Mouse (Mus musculus) neural tube, embryonic 13.5 days (tissue): ENCODE measurements around the gene Olfml2a. TPM values are rescaled to one million over a fixed set of nuclear protein-coding genes. Genes with fewer than 3 reads are reported as not detected.

ENCODE experiments used
- ATAC-seq: fragments of 200-750 bp; cut with Nextera tagmentation; 2 replicates; pipeline ENCODE4 v1.8.0; 2017; ENCODE audit warnings: low read depth, mild to moderate bottlenecking, moderate TSS enrichment, moderate library complexity
- H3K27ac ChIP-seq: fragments of 300-500 bp; sonication (generic); replicated peaks from 2 replicates; pipeline ENCODE4 v1.5.1; 2015; ENCODE audit warnings: moderate library complexity, mild to moderate bottlenecking, inconsistent platforms
- H3K27me3 ChIP-seq: fragments of 300-500 bp; sonication (generic); 2 replicates; pipeline ENCODE4 v1.6.1; 2015; ENCODE audit warnings: mild to moderate bottlenecking, inconsistent platforms
- H3K36me3 ChIP-seq: fragments of 300-500 bp; sonication (generic); 2 replicates; pipeline ENCODE4 v1.6.1; 2015; ENCODE audit warnings: mild to moderate bottlenecking, inconsistent platforms
- H3K4me1 ChIP-seq: fragments of 300-500 bp; sonication (generic); replicated peaks from 2 replicates; pipeline ENCODE4 v1.6.1; 2015; ENCODE audit warnings: inconsistent platforms
- H3K4me2 ChIP-seq: fragments of 300-500 bp; sonication (generic); 2 replicates; pipeline ENCODE4 v1.6.1; 2015; ENCODE audit warnings: inconsistent platforms, mild to moderate bottlenecking, moderate library complexity
- H3K4me3 ChIP-seq: fragments of 300-500 bp; sonication (generic); 2 replicates; pipeline ENCODE4 v1.5.1; 2015; ENCODE audit warnings: mild to moderate bottlenecking, inconsistent platforms
- H3K9ac ChIP-seq: fragments of 300-500 bp; sonication (generic); 2 replicates; pipeline ENCODE4 v1.6.1; 2015; ENCODE audit warnings: moderate library complexity, mild to moderate bottlenecking, inconsistent platforms
- H3K9me3 ChIP-seq: fragments of 300-500 bp; sonication (generic); 2 replicates; pipeline ENCODE4 v1.6.1; 2016; ENCODE audit warnings: inconsistent platforms
- WGBS: fragments of 180-500 bp; shearing (Covaris S2); methylation state at CpG from one replicate; pipeline ENCODE4 v1.1.7; 2015; 5-methylcytosine and 5-hydroxymethylcytosine counted together
- polyA plus RNA-seq: library from polyadenylated mRNA; unstranded; fragments of >200 nt; fragmentation: Nextera tagmentation; extraction: Ambion mirVana; gene quantifications from 2 replicates; pipeline ENCODE4 v1.2.1, GENCODE M21; 2015

The Olfml2a gene
- polyA plus RNA-seq, 1 experiment from 2014 or later: 14.6 TPM

DNA sequence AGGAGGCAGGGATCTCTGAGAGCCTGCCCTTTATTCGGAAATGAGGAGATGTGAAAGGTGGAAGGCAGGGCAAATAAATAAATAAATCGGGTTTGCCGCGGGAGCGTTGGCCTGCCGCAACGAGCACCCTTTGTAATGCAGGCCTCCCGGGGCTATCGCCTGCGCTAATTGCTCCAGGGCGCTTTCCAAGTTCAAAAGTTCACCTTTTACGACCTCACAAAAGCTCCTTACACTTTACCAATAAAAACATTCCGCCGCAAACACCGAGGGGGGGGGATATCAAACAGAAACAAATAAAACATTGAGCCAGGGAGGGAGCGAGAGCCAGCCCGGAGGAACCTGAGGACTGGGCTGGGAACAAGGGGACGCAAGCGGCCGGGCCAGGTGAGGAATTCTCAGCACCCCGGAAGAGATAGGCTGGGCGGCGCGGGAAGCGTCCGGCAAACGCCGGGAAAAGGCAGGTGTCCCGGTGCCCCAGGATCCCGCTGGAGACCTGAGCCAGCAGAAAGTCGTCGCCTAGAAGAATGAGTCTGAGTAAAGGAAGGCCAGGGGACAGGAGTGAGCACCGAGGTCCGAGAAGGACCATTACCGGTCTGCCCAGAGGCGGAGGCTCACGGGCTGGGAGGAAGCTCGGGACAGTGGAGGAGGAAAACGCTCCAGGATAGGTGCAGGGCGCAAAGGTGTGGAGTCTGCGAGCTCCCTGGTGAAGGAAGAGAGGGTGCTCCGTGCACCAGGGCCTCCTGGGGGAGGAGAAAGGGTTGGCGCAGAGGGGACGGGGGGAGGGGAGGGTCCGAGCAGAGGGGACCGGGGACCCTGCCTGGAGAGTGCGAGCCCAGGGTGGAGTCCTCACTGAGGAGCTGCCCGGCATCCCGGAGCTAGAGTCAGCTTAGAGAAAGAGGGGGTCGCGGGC, 6.4 kb upstream of the Olfml2a start:
- Histone ChIP-seq H3K9me3 (no peaks in the 10 kb centered on the region), H3K4me3 (peak overlapping the region; percentile 97), H3K36me3 (no peaks in the 10 kb centered on the region), H3K27ac (peak overlapping the region; percentile 81), H3K4me1 (peaks cover 33% of the 10 kb centered on the region), H3K9ac (peak overlapping the region; percentile 89), H3K4me2 (peak overlapping the region; percentile 78), H3K27me3 (no peaks in the 10 kb centered on the region)
- under 1% methylated on average over 49 of the region's 51 CpGs for WGBS
- peak; percentile 79 for ATAC-seq

DNA sequence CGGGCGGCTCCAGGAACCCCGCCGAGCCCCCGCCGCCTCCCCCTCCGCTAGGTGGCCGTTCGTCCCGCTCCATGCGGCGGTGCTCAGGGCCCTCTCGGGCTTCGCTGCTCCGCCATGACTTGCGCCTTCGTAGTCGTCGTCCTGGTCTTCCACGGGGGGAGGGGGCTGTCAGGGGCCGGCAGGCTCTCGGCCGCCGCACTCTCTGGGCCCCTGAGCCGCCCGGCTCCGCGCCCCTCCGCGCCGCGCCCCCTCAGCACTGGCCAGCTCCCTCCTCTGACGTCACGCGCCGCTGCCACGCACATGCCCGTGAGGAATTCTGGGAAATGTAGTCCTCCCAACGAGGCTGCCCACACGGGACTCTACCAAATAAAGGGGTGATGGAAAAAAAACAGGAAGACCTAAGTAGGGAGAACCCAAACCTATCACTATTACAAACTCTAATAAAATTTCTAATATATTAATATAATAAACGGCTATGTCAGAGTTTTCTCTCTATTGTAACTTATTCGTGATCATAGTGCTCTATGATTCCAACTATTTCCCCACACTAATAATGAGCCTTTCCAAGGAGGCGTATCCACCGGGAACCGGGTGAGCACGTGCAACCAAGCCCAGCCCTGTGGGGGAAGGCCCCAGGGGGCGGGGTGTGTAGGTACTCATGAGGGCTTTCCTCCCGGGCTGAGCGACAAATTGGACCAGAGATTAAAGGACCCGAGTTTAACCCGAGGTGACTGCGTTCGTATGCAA, 5.5 kb upstream of the Olfml2a start:
- peak; percentile 92 for ATAC-seq
- Histone ChIP-seq H3K36me3 (no peaks in the 10 kb centered on the region), H3K9me3 (no peaks in the 10 kb centered on the region), H3K4me3 (peak overlapping the region; percentile 97), H3K27ac (peak overlapping the region; percentile 81), H3K9ac (peak overlapping the region; percentile 89), H3K27me3 (no peaks in the 10 kb centered on the region), H3K4me1 (peaks cover 32% of the 10 kb centered on the region), H3K4me2 (peak overlapping the region; percentile 78)
- under 1% methylated on average over 45 of the region's 53 CpGs for WGBS

DNA sequence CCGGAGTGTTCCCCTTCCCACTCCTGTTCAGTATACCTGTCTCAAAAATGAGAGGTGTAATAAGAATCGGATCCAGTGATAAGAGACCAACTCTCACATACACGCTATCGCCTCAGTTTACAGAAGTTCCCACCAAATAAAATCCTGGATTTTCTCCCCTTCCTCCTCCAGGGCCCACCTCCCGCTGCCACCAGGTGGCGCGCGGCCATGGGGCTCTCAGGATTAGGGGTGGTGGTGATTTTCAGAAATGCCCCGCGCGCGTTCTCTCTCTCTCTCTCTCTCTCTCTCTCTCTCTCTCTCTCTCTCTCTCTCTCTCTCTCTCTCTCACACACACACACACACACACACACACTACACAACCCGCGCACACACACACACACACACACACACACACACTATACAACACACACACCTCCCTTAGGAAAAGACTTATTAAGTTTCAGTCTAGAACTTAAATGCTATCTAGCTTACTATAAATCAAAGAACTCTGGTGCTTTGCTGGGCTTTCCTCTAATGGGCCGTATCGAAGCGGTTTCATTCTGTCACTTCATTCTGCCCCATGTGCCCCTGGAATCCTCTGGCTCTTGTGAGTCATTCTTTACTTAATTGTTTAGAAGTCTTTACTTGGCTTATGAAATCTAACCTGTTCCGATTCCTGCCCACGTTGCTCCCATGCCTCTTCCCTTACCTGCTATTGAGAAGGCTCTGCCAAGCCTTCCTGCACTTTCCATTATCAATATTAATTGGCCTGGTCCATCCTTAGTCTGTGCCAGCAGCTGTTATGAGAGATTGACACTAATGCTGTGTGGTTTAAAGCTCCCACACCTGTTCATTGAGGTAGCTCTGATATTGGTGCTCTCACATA, 4.4 kb upstream of the Olfml2a start, which contains the start of gene Nr6a1:
Nr6a1 (minus strand) TSS at position 574 of the 865 bp plus-strand sequence.
- 8% methylated on average over 19 of the region's 19 CpGs for WGBS
- H3K9ac ChIP-seq: peak within 1 kb of the TSS; percentile 54
- ATAC-seq: peak; percentile 46

DNA sequence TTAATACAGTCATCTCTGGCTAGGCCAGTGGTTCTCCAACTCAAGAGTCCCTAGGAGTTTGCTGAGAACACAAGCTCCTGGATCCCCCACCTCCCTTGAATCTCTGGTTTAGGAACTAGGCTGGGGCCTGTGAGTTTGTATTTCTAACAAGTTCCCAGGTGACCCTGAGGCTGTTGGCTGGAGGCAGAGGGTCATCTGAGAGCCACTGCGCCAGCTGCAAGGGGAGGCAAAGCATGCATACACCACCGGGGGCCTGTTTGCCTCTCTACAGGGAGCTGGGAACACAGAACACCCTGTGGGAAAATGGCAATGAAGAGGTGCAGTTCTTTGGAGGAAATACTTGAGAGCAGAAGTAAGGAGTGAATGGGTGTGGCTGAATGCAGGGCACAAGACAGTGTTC, 1.5 kb upstream of the Olfml2a start:
- WGBS: 51% methylated on average over 2 of the region's 2 CpGs

More for the DNA sequence above, 4.4 kb upstream of the Olfml2a start, which contains the start of gene Nr6a1:
- no peaks in the 10 kb centered on the region for H3K9me3 ChIP-seq
- no peaks in the 10 kb centered on the region for H3K27me3 ChIP-seq
- peak within 1 kb of the TSS; percentile 97 for H3K4me3 ChIP-seq
- no peak within 1 kb of the TSS for H3K27ac ChIP-seq
- H3K36me3 ChIP-seq: no peaks in the 10 kb centered on the region
- H3K4me2 ChIP-seq: peak within 1 kb of the TSS; percentile 78
- H3K4me1 ChIP-seq: peaks cover 35% of the 10 kb centered on the region

DNA sequence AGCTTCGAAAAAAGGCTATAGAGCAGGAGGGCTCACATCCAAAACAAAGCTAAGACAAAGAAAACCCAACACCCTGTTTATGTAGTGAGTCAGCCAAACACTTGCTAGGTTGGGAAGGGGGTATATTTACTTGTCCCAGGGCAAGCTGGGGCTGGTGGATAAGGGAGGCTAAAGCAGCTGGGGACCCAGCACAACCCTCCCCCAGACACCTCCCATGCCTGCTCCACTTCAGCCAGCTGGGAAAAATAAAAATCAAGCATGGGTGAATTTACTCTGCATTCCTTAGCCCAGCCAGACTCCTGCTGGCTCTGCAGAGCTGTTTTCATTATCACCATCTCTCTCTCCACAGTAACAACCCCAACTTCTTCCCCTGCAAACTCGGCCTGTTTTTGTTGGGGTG, 2.2 kb downstream of the Olfml2a start:
- Histone ChIP-seq H3K36me3 (no peaks in the 10 kb centered on the region), H3K9ac (peak overlapping the region; percentile 22; the same call in 1 of the 2 replicates), H3K4me1 (peaks cover 27% of the 10 kb centered on the region), H3K27me3 (no peaks in the 10 kb centered on the region), H3K9me3 (no peaks in the 10 kb centered on the region), H3K4me2 (peak overlapping the region; percentile 80), H3K27ac (peak overlapping the region; percentile 19; the same call in 1 of the 2 replicates), H3K4me3 (0 out of 2 replicates have a peak overlapping the region, but pooled peaks have one; percentile 3)
- WGBS: 21% methylated on average over 2 of the region's 2 CpGs
- ATAC-seq: no peak

More for the DNA sequence above, 1.5 kb upstream of the Olfml2a start:
- no peak for ATAC-seq
- H3K9me3 ChIP-seq: no peaks in the 10 kb centered on the region
- no peak overlapping the region for H3K9ac ChIP-seq
- peaks cover 31% of the 10 kb centered on the region for H3K4me1 ChIP-seq
- no peaks in the 10 kb centered on the region for H3K36me3 ChIP-seq
- no peak overlapping the region for H3K27ac ChIP-seq
- H3K27me3 ChIP-seq: no peaks in the 10 kb centered on the region
- H3K4me2 ChIP-seq: no peak overlapping the region
- H3K4me3 ChIP-seq: no peak overlapping the region

DNA sequence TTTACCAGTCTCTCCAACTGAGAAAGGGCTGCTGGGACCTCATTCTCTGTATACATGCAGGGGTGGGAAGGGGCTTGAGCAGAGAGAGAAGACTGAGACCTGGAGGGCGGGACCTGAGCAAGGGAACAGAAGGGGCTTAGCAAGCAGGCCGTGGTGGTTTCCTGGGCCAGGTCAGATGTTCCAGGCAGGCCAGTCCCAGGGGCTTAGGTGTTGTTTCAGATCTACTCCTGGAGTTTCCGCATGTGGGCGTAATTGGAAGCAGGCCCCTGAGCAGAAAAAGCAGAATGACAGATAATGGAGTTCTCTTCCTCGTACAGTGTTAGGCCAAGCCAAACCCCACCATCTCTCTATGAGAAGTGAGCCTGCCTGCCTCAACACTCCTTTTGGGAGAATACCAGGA, 3.2 kb downstream of the Olfml2a start:
- 70% methylated on average over 5 of the region's 5 CpGs for WGBS

DNA sequence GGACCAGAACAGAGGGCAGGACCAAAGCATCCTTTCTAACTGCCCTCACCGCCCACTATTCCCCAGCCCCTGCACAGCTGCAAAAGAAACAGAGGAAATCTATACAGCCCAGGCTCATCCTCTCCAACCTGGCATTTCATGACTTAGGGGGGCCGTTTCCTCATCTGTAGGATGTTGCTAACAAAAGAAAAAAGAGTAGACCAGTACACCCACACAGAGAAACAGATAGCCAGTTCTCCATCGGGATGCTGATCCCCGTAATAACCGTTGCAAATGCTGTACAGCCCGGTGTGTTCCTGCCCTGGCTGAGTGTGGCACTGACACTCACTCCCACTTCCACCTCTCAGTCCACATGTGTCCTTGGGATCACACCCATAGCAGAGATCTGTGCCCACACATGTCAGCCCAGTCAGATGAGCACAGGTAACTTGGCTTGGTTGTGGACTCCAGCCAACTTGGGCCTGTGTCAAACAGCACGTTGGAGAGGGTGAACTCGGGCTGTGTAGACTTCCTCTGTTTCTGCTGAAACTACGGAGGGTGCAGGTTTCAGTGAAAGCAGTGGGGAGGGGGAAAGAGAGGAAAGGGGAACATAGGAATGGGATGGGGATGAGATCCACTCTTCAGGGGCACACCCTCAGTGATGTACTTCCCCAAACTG, 5.1 kb downstream of the Olfml2a start:
- Histone ChIP-seq H3K9me3 (no peaks in the 10 kb centered on the region), H3K27ac (no peak overlapping the region), H3K9ac (0 out of 2 replicates have a peak overlapping the region, but pooled peaks have one; percentile 13), H3K4me3 (no peak overlapping the region), H3K27me3 (no peaks in the 10 kb centered on the region), H3K36me3 (no peaks in the 10 kb centered on the region), H3K4me2 (no peak overlapping the region), H3K4me1 (peaks cover 20% of the 10 kb centered on the region)
- no peak for ATAC-seq
- WGBS: 80% methylated on average over 9 of the region's 9 CpGs

More for the DNA sequence above, 3.2 kb downstream of the Olfml2a start:
- Histone ChIP-seq H3K36me3 (no peaks in the 10 kb centered on the region), H3K4me2 (peak overlapping the region; percentile 80), H3K4me1 (peaks cover 27% of the 10 kb centered on the region), H3K27me3 (no peaks in the 10 kb centered on the region), H3K9me3 (no peaks in the 10 kb centered on the region), H3K27ac (no peak overlapping the region), H3K9ac (peak overlapping the region; percentile 23), H3K4me3 (no peak overlapping the region)
- no peak for ATAC-seq

DNA sequence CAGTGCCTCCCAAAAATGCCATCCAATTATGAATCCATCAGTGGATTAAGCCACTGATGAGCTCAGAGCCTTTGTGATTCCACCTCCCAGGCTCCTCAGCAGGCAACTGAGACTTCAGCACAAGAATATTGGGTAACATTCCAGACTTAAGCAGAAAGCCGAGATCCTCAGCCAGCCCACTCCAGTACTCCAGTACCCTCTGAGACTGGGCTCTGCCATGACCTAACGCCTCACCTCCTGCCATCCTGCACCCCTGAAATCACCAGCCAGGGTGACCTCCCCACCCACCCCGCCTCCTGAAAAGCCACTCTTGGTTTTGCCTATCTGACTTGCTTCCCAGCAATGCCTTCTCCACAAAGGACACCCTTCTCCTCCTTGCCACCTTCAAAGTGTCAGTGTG, 5.6 kb downstream of the Olfml2a start:
- no peaks in the 10 kb centered on the region for H3K9me3 ChIP-seq
- WGBS: 80% methylated on average over 3 of the region's 3 CpGs

DNA sequence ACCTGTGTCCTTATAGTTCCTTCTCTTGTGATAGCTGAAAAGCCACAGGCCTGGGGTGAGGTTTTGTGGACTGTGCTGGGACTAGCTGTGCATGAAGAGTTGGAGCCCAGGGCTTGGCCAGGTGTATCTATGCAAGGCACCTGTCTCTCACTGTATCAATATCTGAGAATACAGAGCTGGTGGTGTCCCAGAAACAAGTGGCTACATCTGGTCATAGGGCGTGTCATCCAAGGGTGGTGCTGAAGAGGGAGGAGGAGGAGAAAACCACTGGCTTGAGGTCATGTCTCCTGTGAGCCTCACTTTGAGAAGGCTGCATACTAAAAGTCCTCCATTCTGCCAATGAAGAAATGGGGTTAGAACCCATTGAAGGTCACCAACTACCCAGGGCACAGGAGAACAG, 6.2 kb downstream of the Olfml2a start:
- Histone ChIP-seq H3K4me2 (no peak overlapping the region), H3K9me3 (no peaks in the 10 kb centered on the region), H3K4me3 (no peak overlapping the region), H3K27me3 (no peaks in the 10 kb centered on the region), H3K9ac (no peak overlapping the region), H3K36me3 (no peaks in the 10 kb centered on the region), H3K27ac (no peak overlapping the region), H3K4me1 (peaks cover 13% of the 10 kb centered on the region)
- ATAC-seq: no peak
- 92% methylated on average over 1 of the region's 1 CpGs for WGBS

More for the DNA sequence above, 5.6 kb downstream of the Olfml2a start:
- no peaks in the 10 kb centered on the region for H3K27me3 ChIP-seq
- ATAC-seq: no peak
- no peaks in the 10 kb centered on the region for H3K36me3 ChIP-seq
- no peak overlapping the region for H3K4me2 ChIP-seq
- H3K4me3 ChIP-seq: no peak overlapping the region
- no peak overlapping the region for H3K9ac ChIP-seq
- peaks cover 15% of the 10 kb centered on the region for H3K4me1 ChIP-seq
- H3K27ac ChIP-seq: no peak overlapping the region

DNA sequence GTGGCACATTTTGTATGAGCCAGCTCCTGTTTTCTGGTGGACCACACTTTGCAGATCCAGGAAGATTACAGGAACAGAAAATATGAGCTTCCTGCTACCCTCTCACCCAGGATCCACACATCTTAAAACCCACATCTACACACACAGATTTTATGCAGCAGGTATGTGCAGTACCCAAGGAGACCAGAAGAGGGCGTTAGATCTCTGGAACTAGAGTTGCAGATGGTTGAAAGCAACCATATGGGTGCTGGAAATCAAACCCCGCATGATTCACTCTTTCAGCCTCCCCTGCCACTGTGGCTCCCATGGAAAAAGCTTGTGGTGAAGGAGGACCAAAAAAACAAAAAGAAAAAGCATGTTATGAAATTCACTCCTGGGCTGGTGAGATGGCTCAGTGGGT, 7.3 kb downstream of the Olfml2a start:
- no peaks in the 10 kb centered on the region for H3K9me3 ChIP-seq
- H3K4me3 ChIP-seq: no peak overlapping the region
- H3K27me3 ChIP-seq: no peaks in the 10 kb centered on the region
- H3K9ac ChIP-seq: no peak overlapping the region
- H3K27ac ChIP-seq: no peak overlapping the region
- H3K4me2 ChIP-seq: no peak overlapping the region
- H3K36me3 ChIP-seq: no peaks in the 10 kb centered on the region
- 73% methylated on average over 2 of the region's 2 CpGs for WGBS
- peaks cover 9% of the 10 kb centered on the region for H3K4me1 ChIP-seq
- no peak for ATAC-seq

DNA sequence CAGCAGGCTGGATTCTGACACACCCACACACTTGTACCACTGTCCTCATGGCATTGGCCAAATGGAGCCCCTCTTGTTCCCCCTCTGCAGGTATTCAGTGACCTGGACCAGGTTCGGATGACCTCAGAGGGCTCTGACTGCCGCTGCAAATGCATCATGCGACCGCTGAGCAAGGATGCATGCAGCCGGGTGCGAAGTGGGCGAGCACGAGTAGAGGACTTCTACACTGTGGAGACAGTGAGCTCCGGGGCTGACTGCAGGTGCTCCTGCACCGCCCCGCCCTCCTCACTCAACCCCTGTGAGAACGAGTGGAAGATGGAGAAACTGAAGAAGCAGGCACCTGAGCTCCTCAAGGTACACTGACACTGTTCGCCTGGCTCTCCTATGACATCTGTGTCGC, 9.6 kb downstream of the Olfml2a start:
- H3K27me3 ChIP-seq: no peaks in the 10 kb centered on the region
- H3K9ac ChIP-seq: no peak overlapping the region
- H3K9me3 ChIP-seq: no peaks in the 10 kb centered on the region
- H3K27ac ChIP-seq: no peak overlapping the region
- H3K36me3 ChIP-seq: no peaks in the 10 kb centered on the region
- 88% methylated on average over 14 of the region's 14 CpGs for WGBS
- no peak overlapping the region for H3K4me2 ChIP-seq
- ATAC-seq: no peak
- H3K4me3 ChIP-seq: no peak overlapping the region
- no peaks in the 10 kb centered on the region for H3K4me1 ChIP-seq
